Mouse (Mus musculus): ENCODE measurements at regions not wholly inside any gene's neighbourhood (a gene's known extent, or its start where the extent isn't known, plus 50 kb on each side); places are given as distances from the start of the nearest gene placed in this dataset.
A peak's percentile ranks its signal among the peaks of the same experiment; 100 is the strongest.
"Not testable (repeated sequence)": the region's sequence is repeated elsewhere in the genome, so short reads cannot be mapped to it uniquely, and the experiment has no call there.

- DNase-seq (ENCODE audit: extremely low read depth, low read depth, low spot score): peak; percentile 98
- TF ChIP-seq POLR2A (IDR thresholded peaks at IDR 0.05; ENCODE audit: extremely low read depth, insufficient read depth, low read length) (no peak), CTCF (IDR thresholded peaks at IDR 0.05; ENCODE audit: low read depth, low read length) (no peak)
- Histone ChIP-seq H3K4me3 (ENCODE audit: insufficient read depth, low read depth, low read length) (no peak overlapping the region), H3K27ac (replicated peaks; ENCODE audit: insufficient read depth, low read depth, low read length) (no peak overlapping the region), H3K79me2 (ENCODE audit: control insufficient read depth, insufficient read depth, low read length) (no peaks in the 10 kb centered on the region), H3K9ac (ENCODE audit: low read depth, low read length) (no peak overlapping the region), H3K4me1 (ENCODE audit: control insufficient read depth, insufficient read depth, low read length) (peaks cover 15% of the 10 kb centered on the region), H3K27me3 (ENCODE audit: control insufficient read depth, insufficient read depth, low read length) (no peaks in the 10 kb centered on the region), H3K36me3 (ENCODE audit: control insufficient read depth, insufficient read depth, low read length) (no peaks in the 10 kb centered on the region)
- WGBS: 44% methylated on average over 7 of the region's 7 CpGs
Observed at GRCm38 (mm10) chr9:115454771-115455170, 144.6 kb upstream of the Stt3b start.

GRCm38 (mm10) chr9:115456121-115456520 lies 145.9 kb upstream of the Stt3b start:
- peak; percentile 73 for DNase-seq (ENCODE audit: extremely low read depth, low read depth, low spot score)
- Histone ChIP-seq H3K27ac (replicated peaks; ENCODE audit: insufficient read depth, low read depth, low read length) (no peak overlapping the region), H3K4me3 (ENCODE audit: insufficient read depth, low read depth, low read length) (no peak overlapping the region), H3K9ac (ENCODE audit: low read depth, low read length) (no peak overlapping the region), H3K36me3 (ENCODE audit: control insufficient read depth, insufficient read depth, low read length) (no peaks in the 10 kb centered on the region), H3K27me3 (ENCODE audit: control insufficient read depth, insufficient read depth, low read length) (no peaks in the 10 kb centered on the region), H3K4me1 (ENCODE audit: control insufficient read depth, insufficient read depth, low read length) (peaks cover 15% of the 10 kb centered on the region), H3K79me2 (ENCODE audit: control insufficient read depth, insufficient read depth, low read length) (no peaks in the 10 kb centered on the region)
- TF ChIP-seq CTCF (IDR thresholded peaks at IDR 0.05; ENCODE audit: low read depth, low read length): no peak
- WGBS: 38% methylated on average over 3 of the region's 3 CpGs

GRCm38 (mm10) chr9:115456638-115457037 lies 146.4 kb upstream of the Stt3b start:
- Histone ChIP-seq H3K4me3 (ENCODE audit: insufficient read depth, low read depth, low read length) (no peak overlapping the region), H3K36me3 (ENCODE audit: control insufficient read depth, insufficient read depth, low read length) (no peaks in the 10 kb centered on the region), H3K4me1 (ENCODE audit: control insufficient read depth, insufficient read depth, low read length) (peaks cover 13% of the 10 kb centered on the region), H3K27me3 (ENCODE audit: control insufficient read depth, insufficient read depth, low read length) (no peaks in the 10 kb centered on the region), H3K27ac (replicated peaks; ENCODE audit: insufficient read depth, low read depth, low read length) (no peak overlapping the region), H3K9ac (ENCODE audit: low read depth, low read length) (no peak overlapping the region), H3K79me2 (ENCODE audit: control insufficient read depth, insufficient read depth, low read length) (no peaks in the 10 kb centered on the region)
- WGBS: 61% methylated on average over 6 of the region's 6 CpGs
- TF ChIP-seq CTCF (IDR thresholded peaks at IDR 0.05; ENCODE audit: low read depth, low read length): no peak
- TF ChIP-seq POLR2A (IDR thresholded peaks at IDR 0.05; ENCODE audit: extremely low read depth, insufficient read depth, low read length): no peak
- DNase-seq (ENCODE audit: extremely low read depth, low read depth, low spot score): no peak

- Histone ChIP-seq H3K27ac (replicated peaks; ENCODE audit: insufficient read depth, low read depth, low read length) (no peak overlapping the region), H3K79me2 (ENCODE audit: control insufficient read depth, insufficient read depth, low read length) (no peaks in the 10 kb centered on the region), H3K9ac (ENCODE audit: low read depth, low read length) (no peak overlapping the region), H3K4me3 (ENCODE audit: insufficient read depth, low read depth, low read length) (no peak overlapping the region), H3K4me1 (ENCODE audit: control insufficient read depth, insufficient read depth, low read length) (peaks cover 5% of the 10 kb centered on the region; the same call in 1 of the 2 replicates), H3K36me3 (ENCODE audit: control insufficient read depth, insufficient read depth, low read length) (no peaks in the 10 kb centered on the region), H3K27me3 (ENCODE audit: control insufficient read depth, insufficient read depth, low read length) (no peaks in the 10 kb centered on the region)
- DNase-seq (ENCODE audit: extremely low read depth, low read depth, low spot score): no peak
- WGBS: 85% methylated on average over 21 of the region's 21 CpGs
- no peak for TF ChIP-seq CTCF (IDR thresholded peaks at IDR 0.05; ENCODE audit: low read depth, low read length)
- no peak for TF ChIP-seq POLR2A (IDR thresholded peaks at IDR 0.05; ENCODE audit: extremely low read depth, insufficient read depth, low read length)
Observed at GRCm38 (mm10) chr9:115457889-115458710, 147.9 kb upstream of the Stt3b start.

GRCm38 (mm10) chr9:115459075-115459474 lies 148.9 kb upstream of the Stt3b start:
- not testable (repeated sequence) for H3K27ac ChIP-seq (replicated peaks; ENCODE audit: insufficient read depth, low read depth, low read length); H3K36me3 ChIP-seq (ENCODE audit: control insufficient read depth, insufficient read depth, low read length); H3K9ac ChIP-seq (ENCODE audit: low read depth, low read length); H3K79me2 ChIP-seq (ENCODE audit: control insufficient read depth, insufficient read depth, low read length); H3K4me1 ChIP-seq (ENCODE audit: control insufficient read depth, insufficient read depth, low read length); H3K4me3 ChIP-seq (ENCODE audit: insufficient read depth, low read depth, low read length); H3K27me3 ChIP-seq (ENCODE audit: control insufficient read depth, insufficient read depth, low read length); DNase-seq (ENCODE audit: extremely low read depth, low read depth, low spot score)
- 92% methylated on average over 6 of the region's 6 CpGs for WGBS

GRCm38 (mm10) chr9:115465326-115465725 lies 155.1 kb upstream of the Stt3b start:
- Histone ChIP-seq H3K27me3 (ENCODE audit: control insufficient read depth, insufficient read depth, low read length) (no peaks in the 10 kb centered on the region), H3K4me3 (ENCODE audit: insufficient read depth, low read depth, low read length) (no peak overlapping the region)
- no peak for DNase-seq (ENCODE audit: extremely low read depth, low read depth, low spot score)

More at GRCm38 (mm10) chr9:115465326-115465725, 155.1 kb upstream of the Stt3b start:
- WGBS: 94% methylated on average over 10 of the region's 10 CpGs
- no peak overlapping the region for H3K27ac ChIP-seq (replicated peaks; ENCODE audit: insufficient read depth, low read depth, low read length)
- H3K36me3 ChIP-seq (ENCODE audit: control insufficient read depth, insufficient read depth, low read length): no peaks in the 10 kb centered on the region
- H3K4me1 ChIP-seq (ENCODE audit: control insufficient read depth, insufficient read depth, low read length): no peaks in the 10 kb centered on the region
- no peaks in the 10 kb centered on the region for H3K79me2 ChIP-seq (ENCODE audit: control insufficient read depth, insufficient read depth, low read length)
- TF ChIP-seq CTCF (IDR thresholded peaks at IDR 0.05; ENCODE audit: low read depth, low read length) (no peak), POLR2A (IDR thresholded peaks at IDR 0.05; ENCODE audit: extremely low read depth, insufficient read depth, low read length) (no peak)
- no peak overlapping the region for H3K9ac ChIP-seq (ENCODE audit: low read depth, low read length)
